Mouse (Mus musculus) gastrocnemius, postnatal 36 days (tissue): Measurements from ENCODE around the gene Slc13a4. TPM values are rescaled to one million over a fixed set of nuclear protein-coding genes. Genes with fewer than 3 reads are reported as not detected.

Experiments used
- DNase-seq, 2 experiments: peaks; one replicate each; pipeline ENCODE4 v3.0.0; 2022
- intact Hi-C: fragments of 180-260 bp; cut with DNase I; formaldehyde crosslinking; loops from one replicate; pipeline ENCODE4 v1.15.1; 2025
- total RNA-seq, 2 experiments: library from RNA; stranded (reverse); gene quantifications; 2 replicates each; pipeline ENCODE4 v1.2.3; 2021

Gene Slc13a4
- total RNA-seq, 2 experiments from 2014 or later: 0.18 TPM; not detected in 1

GRCm38 (mm10) chr6:35303355-35303900 lies 4.5 kb downstream of the Slc13a4 start:
- DNase-seq: no peak
- intact Hi-C loops: no loop called here

DNA sequence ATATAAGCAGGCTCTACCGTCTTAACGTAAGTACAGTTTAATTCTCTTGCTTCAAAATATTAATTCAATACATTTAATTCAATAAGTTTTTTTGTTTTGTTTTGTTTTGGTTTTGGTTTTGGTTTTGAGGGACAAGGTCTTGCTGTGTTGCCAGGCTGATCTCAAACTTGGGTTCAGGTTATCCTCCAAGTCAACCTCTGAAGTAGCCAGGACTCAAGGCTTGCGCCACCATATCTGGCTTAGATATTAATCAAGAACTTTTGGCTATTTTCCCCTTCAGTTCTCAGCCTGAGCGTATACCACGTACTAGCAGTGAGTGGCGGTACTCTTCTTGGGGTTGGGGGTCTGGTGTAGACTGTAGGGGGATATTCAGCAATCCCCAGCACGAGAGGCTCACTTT lies 5.3 kb downstream of the Slc13a4 start:
- intact Hi-C loops: no loop called here
- DNase-seq: no peak

DNA sequence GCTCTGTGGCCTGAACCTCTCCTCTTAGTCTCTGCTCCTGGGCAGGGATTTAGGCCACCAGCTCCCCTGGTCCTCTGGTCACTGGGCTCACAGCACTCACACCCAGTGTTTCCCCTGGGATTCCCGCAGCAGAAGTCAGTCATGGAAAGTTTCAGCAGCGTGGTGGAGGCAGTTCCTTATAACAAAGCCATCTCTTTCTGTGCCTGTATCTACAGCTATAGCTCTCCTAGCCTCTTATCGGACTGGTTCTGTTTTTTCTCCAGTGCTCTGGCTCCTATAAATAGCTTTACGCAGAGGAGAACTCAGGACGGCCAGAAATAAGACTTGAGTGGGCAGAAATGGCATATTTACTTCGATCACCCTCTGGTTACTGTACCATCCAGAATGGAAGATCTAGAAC lies 9.6 kb downstream of the Slc13a4 start:
- intact Hi-C loops: no loop called here
- no peak for DNase-seq

DNA sequence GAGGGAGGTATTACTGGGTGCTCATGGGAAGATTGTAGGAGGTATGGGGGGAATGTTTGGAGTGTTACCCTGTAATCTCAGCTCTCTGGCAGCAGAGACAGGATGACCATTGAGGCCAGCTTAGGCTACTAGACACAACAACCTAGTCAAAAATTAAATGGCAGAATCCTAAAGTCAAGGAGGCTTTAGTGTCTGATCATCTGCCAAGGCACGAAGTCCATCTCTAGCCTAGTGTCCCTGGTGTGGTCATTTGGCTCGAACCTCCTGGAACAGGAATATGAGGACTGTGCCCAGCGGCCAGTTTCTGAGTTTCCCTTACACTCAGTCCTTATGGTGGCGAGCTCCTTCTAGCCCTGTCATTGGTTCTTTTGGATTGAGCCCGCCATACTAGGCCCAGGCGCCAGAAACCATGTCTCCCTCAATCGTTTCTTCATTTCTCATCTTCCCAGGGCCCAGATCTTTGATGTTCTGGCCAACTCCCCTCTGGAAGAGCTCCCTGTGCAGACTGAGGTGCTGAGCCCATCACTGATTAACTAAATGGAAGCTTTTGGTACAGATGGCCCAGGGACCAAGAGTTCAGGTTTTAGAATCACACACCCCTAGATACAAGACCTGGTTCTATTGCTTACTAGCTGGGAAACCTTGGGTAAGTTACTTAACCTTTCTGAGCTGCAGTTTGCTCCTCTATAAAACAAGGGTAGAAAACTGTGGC lies 10.3 kb downstream of the Slc13a4 start:
- DNase-seq: no peak
- intact Hi-C loops: no loop called here

- DNase-seq: no peak
- intact Hi-C loops: no loop called here
These were observed 10.9 kb downstream of the Slc13a4 start for GRCm38 (mm10) chr6:35297001-35297400.

- intact Hi-C loops: no loop called here
- no peak for DNase-seq
These were observed 13.0 kb downstream of the Slc13a4 start for GRCm38 (mm10) chr6:35294964-35295363.

DNA sequence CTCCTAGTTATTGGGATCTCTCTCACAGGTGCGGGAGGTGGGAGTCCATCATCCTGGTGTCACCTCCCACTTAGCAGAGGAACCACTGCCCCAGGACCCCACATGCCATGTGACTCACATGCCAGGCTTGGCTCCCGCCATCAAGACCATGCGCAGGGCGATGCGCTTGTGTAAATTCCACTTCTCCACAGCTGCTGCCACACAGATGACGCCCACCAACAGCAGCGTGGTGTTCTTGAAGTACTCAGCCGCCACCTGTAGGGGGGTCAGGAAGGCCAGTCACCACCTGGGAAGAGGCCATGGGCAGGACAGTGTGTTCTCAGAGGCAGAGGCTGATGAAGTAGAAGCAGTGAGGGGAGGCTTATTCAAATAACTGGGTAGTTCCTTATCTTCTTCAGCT lies 18.3 kb downstream of the Slc13a4 start:
- intact Hi-C loops: no loop called here
- DNase-seq: no peak

DNA sequence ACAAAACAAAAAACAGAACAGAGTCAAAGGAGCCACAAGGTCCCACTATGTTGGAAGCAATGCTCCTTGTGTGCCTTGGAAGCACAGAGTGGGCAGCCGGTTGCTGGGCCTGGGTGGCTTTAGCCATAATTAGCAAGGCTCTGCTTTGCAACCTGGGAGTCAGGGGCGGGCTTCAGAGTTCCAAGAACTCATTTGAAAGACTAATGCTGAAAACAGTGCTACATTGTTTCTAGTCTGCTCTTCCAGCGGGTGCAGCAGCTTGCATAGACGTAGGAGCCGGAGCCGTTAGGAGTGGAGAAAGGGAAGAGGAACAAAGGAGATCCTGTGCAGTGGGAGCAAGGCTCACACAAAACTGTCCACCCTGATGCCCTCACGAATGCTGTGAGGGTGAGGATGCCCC lies 19.0 kb downstream of the Slc13a4 start:
- DNase-seq: no peak
- intact Hi-C loops: no loop called here

- intact Hi-C loops: no loop called here
- DNase-seq: no peak
These were observed 19.7 kb downstream of the Slc13a4 start for GRCm38 (mm10) chr6:35288114-35288761.

DNA sequence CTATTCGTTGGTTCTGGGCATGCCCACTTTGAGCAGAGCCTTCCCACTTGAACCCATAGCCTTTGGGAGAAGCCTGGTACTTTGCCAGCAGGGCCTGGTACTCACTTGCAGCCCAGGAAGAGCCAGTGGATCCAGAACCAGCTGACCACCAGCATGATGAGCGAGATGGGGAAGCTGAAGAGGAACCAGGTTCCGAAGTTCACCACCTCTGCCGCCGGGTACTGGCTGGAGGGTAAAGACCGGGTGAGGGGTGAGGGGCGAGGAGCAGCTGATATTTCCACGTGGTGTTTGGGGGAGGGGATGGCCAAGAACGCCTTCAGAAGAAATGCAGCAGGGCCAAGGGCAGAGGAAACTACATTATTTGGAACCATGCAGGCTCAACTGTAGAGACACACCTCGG lies 28.6 kb downstream of the Slc13a4 start:
- intact Hi-C loops: no loop called here
- DNase-seq: no peak

- intact Hi-C loops: no loop called here
- DNase-seq: no peak
These were observed 29.9 kb downstream of the Slc13a4 start for GRCm38 (mm10) chr6:35277903-35278587.

DNA sequence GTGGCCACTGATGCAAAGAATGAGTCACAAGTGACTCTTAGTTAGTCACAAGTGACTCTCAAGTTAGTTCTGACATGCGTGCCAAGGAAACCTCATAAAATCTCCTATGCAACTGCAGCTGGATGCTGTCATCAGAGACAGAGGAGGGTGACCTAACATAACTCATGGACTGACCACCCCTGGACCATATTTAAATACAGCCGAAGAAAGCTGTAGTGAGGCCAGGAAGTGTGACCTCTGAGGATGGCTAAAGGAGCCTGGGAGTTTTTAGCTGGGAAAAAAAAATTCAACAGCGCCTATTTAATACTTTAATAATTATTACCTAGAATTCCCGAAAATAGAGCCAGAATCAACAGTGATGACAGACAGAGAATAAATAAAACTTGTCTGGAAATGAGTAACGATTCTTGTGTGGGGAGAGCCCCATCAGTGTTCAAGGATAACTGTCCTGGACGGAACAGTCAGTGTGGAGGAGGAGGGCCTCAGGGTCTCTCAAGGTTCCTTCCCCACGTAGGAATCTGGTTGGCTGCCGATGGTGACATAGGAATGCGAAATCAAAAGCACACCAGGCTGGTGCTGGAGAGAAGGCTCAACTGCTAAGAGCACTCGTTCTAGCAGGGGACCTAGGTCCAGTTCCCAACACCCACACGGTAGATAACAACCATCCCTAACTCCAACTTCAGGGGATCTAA lies 34.4 kb downstream of the Slc13a4 start:
- intact Hi-C loops: no loop called here
- no peak for DNase-seq

DNA sequence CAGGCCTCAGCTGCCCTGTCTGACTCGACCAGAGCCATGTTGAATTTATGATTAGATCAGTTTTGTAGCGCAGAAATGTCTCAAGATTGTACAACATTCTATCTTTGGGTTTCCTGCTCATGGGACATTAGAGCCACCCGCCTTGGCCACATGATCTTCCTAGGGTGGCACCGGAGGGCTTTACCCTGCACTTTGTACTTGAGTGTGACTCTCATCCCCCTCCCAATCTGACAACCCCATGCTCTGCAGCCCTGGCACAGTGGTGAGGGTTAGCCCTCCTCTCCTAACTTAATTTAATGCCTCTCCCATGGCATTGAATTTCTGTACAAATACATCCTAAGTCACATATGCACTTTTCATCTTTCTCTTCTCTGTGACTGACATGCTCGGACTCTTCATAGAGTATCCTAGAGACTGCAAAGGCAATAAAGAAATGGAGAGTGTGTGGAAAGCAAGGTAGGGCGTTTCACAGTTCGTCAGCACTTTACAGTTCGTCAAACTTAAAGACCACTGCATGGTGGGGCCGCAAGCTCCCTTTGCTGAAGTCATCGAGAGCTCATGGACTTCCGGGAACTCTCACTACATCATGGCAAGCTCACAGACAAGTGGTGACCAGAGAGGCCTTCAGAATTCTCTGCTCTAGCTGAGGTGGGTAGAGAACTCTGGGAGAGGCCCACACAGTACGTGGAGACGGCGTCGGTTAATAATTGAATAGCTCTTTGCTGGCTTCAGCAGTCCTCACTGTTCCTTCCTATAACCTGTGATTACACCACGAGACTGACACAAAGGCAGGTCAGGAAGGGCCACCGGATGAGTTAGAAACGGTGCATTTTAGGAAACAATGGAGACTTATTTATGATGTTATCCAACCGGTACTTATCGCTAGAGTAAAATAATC lies 35.8 kb downstream of the Slc13a4 start:
- intact Hi-C loops: no loop called here
- no peak for DNase-seq

DNA sequence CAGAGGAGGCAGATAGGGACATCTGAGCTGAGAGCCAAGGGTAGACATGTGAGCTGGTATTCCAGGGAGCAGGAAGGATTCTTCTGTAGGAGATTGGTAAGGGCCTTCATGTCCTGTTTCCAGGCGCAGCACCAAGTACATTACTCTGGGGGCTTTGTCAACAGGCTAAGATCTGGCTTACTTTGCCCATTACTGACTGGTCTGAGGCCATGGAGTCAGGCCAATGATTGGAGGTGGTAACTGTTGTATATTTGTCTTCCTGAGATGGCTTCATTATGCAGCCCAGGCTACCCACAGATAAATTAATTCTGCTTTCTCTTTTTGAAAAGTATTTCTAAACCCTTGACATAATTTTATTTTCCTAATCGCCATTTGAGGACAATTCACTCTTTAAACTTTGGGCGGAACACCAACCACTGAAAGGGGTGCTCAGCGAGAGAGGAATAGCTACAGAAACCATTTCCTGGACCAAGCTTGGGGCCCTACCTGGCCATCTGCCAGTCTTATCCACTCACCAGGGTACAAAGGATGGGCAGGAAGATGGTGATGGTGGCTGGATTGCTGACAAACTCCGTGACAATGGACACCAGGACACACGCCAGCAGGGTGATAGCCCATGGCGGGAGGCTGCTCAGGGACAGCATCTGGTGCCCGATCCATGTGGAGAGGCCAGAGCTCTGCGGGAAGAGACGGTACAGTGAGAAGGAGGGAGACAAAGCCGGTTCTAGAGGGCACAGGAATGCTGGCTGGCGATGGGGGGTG lies 36.7 kb downstream of the Slc13a4 start:
- intact Hi-C loops: no loop called here
- DNase-seq: no peak

DNA sequence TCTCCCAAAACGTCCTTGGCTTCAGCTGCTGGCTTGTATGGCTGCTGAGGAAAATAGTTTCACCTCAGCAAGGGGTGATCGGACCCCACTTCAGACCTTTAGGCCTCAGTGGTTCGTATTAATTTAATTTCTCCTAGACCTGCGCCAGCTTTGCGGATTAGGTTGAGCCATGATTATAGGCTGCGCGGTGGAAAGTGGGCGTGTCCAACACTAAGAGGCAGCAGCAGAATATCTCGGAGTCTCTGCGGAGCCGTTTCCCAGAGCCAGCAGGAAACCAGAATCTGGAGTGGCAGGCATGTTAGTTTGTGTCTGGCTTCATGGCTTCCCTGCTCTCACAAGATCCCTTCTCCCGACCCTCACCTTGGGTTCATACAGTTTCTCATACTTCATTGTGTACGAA lies 38.3 kb downstream of the Slc13a4 start:
- intact Hi-C loops: no loop called here
- DNase-seq: no peak

GRCm38 (mm10) chr6:35268711-35269110 lies 39.2 kb downstream of the Slc13a4 start:
- DNase-seq: no peak
- intact Hi-C loops: no loop called here

DNA sequence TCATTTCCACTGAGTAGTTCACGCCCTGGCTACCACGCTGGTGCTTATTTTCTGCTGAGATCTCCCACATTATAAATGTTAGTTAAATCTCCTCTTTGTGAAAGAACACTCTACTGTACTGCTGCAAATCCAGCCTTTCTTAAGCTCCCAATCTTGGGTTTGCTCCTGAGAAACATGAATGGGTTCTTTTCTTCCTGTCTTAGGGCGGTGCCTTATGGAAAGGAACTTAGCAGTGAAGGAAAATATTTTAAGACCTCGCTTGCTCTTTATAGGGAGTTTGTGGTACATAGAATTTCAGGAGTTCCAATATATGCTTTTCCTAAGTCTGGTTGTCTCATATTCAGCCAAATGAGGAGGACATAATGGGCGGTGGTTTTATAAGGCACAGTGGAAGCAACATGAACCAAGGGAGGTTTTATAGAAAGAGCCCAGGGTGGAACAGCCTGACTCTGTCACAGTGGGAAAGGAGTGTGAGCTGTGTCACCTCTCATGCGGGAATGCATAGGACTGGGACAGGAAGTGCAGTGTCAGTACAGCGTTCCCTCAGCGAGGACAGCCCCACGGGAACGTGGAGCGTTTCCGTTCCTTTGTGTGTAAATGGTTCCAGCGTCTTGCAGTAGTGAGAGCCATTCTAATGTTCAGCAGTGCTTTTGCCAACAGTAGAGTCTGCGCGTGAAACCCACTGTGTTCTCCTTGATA lies 42.2 kb downstream of the Slc13a4 start:
- intact Hi-C loops: no loop called here
- no peak for DNase-seq

GRCm38 (mm10) chr6:35260531-35260930 lies 47.4 kb downstream of the Slc13a4 start:
- intact Hi-C loops: no loop called here
- DNase-seq: no peak

DNA sequence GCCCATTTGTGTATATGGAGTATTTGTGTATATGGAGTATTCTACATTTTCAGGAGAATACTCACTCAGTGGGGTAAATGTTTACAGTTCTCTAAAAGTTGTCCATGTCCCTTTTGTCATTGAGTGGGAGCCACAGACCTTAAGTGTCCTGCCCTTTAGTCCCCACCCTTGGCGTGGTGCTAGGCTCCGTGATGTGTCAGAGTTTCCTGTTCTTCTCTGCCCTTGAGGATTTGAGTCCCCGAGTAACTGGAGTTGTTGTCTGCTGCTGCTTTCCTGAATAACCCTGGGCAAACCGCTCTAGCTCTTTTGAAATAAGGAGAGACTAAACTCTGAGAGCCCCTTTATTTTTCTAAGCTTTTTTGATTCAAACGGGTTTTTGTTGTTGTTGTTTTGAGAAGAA lies 48.4 kb downstream of the Slc13a4 start:
- intact Hi-C loops: loop anchor here (10.0 kb wide), 2 partner anchors 115 to 305 kb away; no protein-coding TSS in a partner anchor
- no peak for DNase-seq
